Mouse (Mus musculus) testis, postnatal 10 days (tissue): ENCODE results near the gene Pank4.

Source experiments
- DNase-seq: peaks from one replicate; pipeline ENCODE4 v3.0.0; 2021; ENCODE audit warnings: low spot score

Pank4 gene

GRCm38 (mm10) chr4:155014244-155014643, 50.3 kb downstream of the Pank4 start:
- no peak for DNase-seq

GRCm38 (mm10) chr4:155014791-155015190, 50.9 kb downstream of the Pank4 start:
- DNase-seq: no peak

DNA sequence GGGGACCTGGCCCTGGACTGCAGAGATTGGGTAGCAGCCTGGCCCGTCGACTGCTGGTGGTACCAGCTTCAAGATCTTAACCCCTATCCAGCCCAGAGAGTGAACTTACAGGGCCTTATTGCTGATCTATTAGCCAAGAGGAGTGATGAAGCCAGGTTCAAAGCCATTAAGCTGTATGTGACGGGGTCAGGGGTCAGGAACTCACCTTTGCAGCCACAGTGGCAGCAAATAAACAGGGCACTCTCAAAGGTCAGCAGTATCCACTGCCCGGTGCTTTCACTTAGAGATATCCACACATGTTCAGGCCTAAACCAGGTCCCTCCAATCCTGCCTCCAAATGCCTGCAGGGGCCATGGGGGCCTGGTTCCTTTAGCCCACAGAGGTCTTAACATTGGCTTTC, 51.6 kb downstream of the Pank4 start:
- DNase-seq: no peak

- DNase-seq: no peak
Measured at GRCm38 (mm10) chr4:155016807-155017206, 52.9 kb downstream of the Pank4 start.

- DNase-seq: no peak
Measured at GRCm38 (mm10) chr4:155017253-155017878, 53.4 kb downstream of the Pank4 start.

- DNase-seq: no peak
Measured at GRCm38 (mm10) chr4:155018066-155018465, 54.1 kb downstream of the Pank4 start.

DNA sequence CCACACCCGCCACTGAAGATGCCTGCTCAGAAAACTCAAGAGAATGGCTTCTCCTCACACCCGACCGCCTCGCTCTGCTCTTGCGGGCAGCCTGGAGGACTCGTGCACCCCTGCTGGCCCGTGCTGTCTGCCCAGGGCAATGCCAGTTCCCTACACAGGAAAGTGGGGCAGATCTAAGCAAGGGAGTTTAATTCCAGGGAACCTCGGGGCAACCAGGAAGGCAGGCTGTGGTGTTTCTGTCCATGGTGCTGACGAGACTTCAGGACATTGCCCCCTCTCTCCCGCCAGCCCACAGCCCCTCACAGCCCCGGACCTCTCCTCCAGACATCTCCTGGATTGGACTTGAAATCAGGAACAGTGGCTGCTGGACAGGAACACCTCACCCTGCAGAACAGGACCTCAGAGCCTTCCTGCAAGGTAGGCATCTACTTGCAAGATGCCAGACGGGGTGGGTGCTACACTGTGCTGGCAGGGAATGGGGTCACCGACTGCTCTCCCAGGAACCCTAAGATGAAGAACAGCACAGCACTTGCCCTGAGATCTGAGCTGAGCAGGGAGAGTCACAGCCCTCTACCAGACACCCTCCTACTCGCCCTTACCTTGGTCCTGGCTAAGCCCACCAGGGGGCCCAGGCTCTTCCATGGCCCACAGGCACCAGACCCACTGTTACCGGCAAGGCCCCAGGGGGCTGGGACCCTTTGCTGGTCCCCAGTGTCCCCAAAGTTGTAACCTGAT, 54.8 kb downstream of the Pank4 start:
- peak; percentile 73 for DNase-seq

- DNase-seq: peak; percentile 54
Measured at GRCm38 (mm10) chr4:155019336-155019847, 55.5 kb downstream of the Pank4 start.

DNA sequence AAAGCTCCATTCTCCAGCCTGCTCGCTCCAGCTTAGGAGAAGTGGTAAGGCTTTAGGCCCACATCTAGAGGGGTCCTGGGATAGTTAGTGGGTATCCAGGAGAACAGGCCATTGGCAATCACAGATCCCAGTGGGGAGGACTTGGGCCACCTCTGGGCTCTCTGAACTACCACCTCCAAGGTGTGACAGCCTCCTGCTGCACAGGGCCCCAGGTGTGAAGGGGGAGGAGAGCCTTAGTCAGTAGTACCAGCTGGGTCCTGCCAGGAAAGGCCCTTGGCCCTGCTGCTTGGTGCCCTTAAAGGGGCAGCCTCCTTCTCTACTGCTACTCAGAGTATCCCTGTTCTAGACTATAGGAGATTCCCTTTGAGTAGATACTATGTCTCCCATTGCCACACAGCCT, 56.2 kb downstream of the Pank4 start:
- no peak for DNase-seq

GRCm38 (mm10) chr4:155020813-155021212, 56.9 kb downstream of the Pank4 start:
- DNase-seq: no peak

DNA sequence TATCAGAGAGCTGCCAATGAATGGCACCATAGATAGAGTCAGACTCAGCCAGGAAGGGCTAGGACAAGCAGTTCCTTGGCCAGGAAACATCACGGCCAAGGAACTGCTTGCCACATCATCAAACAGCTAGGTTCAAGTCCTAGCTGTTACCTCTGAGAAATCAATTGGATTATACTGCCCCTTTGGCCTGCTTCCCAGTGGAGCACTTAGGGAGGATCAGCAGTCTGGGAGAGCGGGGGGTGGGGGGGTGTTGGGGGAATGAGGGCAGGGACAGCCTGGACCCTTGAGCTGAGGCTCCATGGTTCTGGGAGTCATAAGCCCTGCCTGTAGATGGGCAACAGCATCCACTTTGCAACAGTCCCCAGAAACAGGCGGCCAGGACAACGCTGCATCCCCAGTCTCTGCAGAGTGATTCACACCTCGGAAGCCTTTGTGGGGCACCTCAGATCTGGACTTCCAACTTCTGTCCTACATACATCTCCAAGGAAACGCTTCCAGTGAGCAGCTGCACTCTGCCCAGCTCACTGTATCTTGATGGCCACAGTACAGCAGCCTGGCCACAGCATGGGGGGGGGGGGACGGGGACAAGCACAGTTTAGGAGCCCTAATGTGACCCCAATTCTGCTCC, 58.4 kb downstream of the Pank4 start:
- no peak for DNase-seq

DNA sequence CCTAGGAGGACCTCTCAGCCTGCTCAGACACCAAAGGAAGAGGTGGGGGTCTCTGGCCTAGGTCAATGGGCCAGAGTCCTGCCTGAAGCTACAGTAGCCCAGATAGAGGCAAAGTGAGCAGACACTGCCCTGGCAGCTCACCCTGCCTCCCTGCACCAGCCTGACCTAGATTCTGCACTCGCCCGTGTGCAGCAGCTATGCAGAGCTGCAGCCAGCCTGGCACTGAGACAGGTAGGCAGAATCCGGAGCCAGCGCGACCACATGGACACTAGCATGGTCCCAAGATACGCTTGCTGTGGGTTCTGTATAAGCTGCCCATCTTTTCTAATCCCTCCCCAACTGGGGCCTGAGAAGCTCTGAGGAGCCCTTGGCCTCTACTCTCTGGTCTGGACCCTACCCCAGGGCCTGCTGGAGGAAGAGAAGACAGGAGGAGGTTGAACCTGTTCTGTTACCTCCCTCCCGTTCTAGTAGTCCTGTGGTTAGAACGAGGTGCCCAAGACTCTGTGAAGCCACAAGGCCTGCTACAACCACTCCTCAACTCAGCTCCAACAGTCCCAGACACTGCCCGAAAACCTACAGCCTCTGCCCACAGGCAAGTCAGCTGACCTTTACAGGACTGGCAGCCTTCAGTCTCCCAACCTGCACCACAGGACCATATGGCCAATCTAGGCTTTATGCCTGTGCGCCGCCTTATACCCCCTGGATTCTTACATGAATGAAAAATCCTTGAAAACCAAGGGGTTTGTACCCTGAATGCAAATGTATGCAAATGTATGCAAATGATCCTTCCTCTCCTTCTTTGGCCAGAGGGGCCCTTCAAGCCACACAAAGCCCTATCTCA, 60.5 kb downstream of the Pank4 start:
- DNase-seq: no peak
